Mouse (Mus musculus) embryo, embryonic 10 days (tissue): ENCODE data around the gene Phka2.

Source experiments
- DNase-seq: peaks from one replicate; pipeline ENCODE4 v3.0.0-alpha.2; 2015; ENCODE audit warnings: low spot score

The Phka2 gene

DNA sequence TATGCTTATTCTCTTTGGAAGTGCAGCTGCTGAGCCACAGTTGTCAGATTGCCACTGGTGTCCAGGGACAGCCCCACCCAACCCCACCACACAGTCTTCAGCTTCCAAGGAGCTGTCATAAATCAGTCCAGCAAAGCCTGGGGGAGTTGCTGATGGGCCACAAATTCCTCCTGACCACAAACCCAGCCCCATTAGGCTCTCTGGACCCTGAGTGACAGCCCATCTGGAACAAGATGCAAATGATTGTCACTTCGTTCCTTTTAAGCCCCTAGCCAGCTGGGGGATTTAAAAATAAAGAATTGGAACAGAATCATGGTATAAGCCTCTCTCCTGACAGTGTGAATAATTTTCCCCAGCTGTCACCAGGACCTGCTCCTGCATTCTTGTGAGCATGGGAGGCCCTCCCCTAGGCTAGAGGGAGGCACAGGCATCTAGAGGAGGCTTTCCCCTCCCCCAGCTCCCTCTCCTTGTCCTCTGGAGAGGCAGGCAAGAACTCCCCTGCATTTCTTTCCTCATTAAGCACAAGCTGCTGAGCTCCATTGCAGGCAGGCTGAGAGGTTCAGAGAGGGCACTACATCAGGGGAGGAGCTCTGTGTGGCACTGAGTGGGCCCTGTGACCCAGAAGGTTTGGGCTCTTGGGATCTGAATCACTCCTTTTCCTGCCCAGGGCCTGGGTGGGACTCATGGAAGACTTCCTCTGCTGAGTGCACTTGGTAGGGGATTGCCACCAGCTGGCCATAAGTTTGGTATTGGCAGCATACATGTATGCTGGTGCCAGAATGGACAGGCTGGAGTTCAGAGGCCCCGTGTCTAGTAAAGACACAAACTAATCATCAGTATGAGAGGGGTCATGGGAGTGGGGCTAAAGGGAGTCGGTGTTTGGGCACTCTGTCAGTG lies 96.8 kb downstream of the Phka2 start:
- DNase-seq = peak; percentile 56

DNA sequence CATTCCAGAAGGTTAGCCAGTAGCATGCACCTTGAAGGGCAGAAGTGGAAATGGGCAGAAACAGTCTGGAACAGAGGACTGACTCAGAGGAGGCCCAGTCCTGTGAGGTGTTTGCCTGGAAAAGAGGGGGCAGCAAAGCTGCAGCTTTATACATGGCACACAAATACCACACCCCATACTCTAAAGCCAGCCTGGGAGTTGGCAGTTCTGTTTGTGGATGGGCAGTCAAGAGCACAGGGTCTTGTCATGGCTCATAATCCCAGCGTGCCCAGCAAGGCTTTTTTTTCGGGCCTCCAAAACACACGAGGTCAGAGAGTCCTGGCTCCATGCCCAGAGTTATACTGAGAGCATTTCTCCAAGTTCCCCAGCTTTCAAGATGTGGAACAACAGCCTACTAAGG lies 99.1 kb downstream of the Phka2 start:
- no peak for DNase-seq

DNA sequence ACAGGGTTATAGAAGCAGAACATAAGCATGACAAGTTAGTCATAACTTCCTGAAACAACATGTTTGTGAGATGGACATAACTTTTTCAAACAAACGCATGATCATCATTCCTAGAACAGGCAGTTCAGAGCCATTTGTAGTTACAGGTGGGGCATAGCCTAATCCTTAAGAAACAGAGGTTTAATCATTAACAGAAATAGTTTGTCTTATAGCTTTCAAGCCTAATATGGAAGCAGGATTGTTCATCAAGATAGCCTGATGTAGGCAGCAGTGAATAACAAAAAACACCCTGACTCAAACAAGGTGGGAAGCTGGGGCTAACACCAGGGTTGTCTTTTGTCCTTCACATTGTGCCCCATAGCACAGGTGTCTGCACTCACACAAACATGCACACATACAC lies 100.8 kb downstream of the Phka2 start:
- DNase-seq = no peak

DNA sequence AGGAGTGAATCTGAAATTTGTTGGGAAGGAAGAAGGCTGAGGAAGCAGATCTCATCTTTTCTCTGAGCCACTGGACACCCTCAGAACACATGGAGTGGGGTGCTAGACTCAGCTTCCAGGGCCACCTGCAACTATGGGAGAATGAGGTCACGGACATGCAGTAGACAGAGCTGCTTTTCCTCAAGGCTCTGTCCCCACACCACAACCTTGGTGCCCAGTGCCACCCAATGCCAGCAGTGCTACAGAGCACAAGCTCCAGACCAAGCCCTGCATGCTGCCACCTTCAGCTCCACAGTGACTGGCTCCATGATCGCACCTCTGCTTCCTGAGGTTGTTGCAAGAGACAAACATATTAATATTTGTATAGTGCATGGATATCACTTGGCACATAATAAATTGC lies 101.3 kb downstream of the Phka2 start:
- DNase-seq = no peak

DNA sequence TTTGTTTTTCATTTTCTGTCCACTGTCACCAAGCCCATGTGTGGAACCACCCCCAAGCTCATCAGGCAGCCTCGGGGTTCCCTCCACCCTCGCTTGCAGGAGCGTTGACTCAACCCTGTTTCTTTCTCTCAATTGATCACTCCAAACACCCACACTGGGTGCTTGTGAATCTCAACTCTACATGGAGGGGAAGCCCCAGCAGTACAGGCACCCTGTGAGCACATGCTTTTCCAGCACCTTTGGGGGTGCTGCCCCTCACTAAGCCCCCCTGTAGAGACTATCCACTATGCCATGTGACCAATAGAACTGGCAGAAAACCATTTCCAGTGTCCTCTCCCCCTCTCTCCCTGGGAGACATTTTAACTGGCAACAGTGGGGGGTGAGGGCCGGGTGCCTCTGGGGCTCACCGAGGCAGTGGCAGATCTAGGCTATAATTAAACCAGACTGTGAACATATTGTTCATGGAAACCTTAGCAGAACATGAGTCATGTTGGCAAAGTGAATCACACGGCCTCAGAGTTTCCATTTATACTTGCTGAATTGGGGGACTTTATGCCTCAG lies 102.1 kb downstream of the Phka2 start:
- DNase-seq = no peak

DNA sequence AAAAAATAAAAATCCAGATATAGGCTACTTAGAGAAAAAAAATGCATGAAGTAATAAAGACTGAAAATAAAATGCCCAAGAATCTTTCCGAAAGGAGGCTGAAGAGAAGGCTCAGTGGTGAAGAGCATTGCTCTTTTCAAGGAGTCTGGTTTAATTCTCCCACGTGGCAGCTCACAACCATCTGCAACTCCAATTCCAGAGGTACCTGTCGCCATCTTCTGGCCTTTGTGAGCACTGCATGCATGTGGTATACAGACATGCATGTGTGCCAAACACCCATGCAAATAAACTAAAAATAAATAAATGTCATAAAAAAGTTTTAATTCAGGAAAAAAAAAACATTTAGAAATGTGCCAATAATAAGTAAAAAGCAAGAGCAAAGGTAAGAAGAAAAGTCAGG lies 107.9 kb downstream of the Phka2 start:
- DNase-seq = peak; percentile 71

DNA sequence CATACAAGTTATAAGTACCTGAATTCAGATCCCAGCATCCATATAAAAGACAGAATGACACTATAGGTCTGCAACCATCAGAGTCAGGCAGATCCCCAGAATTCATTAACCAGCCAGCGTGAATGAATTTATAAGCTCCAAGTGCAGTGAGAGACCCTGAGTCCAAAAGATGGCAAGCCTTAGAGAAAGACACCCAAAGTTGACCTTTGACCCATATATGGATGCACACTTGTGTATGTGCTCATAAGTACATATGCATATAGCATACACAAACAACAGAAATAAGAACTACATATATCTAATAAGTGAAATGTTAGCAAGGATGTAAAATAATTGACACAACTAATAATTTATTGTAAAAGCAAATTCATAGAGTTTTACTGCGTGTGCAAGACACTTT lies 108.5 kb downstream of the Phka2 start:
- no peak for DNase-seq

DNA sequence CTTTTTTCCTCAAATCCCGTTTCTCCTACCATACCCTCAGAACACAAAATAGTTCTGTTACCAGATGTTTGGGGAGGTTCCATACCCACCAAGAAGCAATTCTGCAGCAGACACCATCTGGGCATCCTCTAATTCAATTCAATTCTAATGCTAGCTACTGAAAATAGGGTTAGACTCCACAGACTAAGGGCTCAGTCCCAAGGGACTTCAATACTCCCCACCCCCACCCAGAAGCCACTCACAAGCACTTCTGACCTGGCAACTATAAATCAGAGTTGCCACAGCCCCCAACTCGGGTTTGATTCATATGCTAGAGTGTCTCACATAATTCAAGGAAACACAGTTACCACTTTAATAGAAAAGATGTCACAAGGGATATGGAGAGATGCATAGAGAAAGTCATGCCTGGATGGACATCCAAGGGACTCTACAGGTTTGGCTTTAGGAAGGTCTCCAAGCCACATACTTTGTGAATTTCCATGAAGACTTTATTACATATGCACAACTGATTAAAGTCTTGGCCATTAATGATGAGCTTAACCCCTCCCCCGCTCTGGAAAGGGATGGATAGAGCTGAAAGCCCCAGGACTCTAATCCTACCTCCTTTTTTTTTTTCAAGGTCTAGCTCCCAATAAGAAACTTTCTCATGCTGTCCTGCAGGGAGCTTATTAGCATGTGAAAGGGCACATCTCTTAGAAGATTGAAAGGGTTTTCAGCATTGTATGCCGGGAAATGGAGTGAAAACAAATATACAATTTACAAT lies 109.1 kb downstream of the Phka2 start:
- DNase-seq = peak; percentile 12
